Mouse (Mus musculus): Measurements from ENCODE around the gene Trrap. TPM values are rescaled to one million over a fixed set of nuclear protein-coding genes. Genes with fewer than 3 reads are reported as not detected.
A peak's percentile ranks its signal among the peaks of the same experiment; 100 is the strongest.

The Trrap gene
- polyA plus RNA-seq, 1 experiment from 2014 or later, result 20.0 TPM

DNA sequence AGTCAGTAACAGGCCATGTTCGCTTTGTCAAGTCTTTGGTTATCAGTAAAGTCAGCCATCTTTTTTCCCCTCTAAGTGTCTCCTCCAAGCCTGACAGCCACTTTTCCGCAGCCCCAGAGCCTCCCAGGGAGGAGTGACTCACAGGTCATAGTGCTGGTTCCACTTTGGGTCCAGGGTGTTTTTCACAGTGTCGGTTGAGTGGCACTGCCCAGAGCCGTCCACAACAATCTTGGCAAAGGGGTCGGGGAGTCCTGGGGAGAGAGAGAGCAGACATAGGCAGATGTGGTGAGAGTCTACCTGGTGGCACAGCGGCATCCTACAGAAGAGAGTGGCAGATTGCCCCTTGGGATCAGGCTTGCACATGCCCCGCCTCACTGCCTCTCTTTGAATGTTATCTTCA is 133.5 kb downstream of the Trrap start:
- Histone ChIP-seq H3K4me3 (ENCODE audit: low read depth, low read length) (no peak overlapping the region), H3K27me3 (replicated peaks; ENCODE audit: control insufficient read depth, insufficient read depth, low read length) (no peaks in the 10 kb centered on the region), H3K4me2 (replicated peaks; ENCODE audit: low read depth) (no peak overlapping the region), H3K9ac (ENCODE audit: low read depth, low read length) (no peak overlapping the region), H3K27ac (ENCODE audit: low read depth, low read length) (no peak overlapping the region), H3K4me1 (replicated peaks; ENCODE audit: control insufficient read depth, insufficient read depth, low read length) (no peaks in the 10 kb centered on the region), H3K9me3 (ENCODE audit: control insufficient read depth) (no peaks in the 10 kb centered on the region), H3K36me3 (ENCODE audit: control insufficient read depth, insufficient read depth) (peaks cover 30% of the 10 kb centered on the region)
- ATAC-seq, result no peak
- TF ChIP-seq CTCF (IDR thresholded peaks at IDR 0.05; ENCODE audit: low read depth), result no peak
- WGBS, result 83% methylated on average over 7 of the region's 7 CpGs

DNA sequence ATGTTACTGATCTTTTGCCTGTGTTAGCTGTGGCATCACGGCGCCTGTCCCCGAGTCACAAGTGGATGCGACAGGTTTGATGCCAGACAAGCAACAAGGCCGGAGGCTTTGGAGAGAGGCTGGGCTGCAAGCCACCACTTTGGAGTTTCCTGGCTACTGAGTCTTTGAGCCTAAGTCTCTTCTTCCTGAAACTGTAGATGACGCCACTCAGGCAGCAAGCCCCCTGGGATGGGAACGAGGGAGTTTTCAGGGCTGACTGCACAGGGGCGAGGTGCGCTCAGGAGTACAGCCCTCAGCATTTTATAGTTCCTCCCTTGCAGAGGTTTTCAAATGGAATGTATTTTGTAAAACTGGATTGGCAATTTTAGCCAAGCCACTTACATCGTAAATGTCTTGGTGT is 134.3 kb downstream of the Trrap start:
- Histone ChIP-seq H3K9ac (ENCODE audit: low read depth, low read length) (no peak overlapping the region), H3K4me2 (replicated peaks; ENCODE audit: low read depth) (no peak overlapping the region), H3K27ac (ENCODE audit: low read depth, low read length) (no peak overlapping the region), H3K9me3 (ENCODE audit: control insufficient read depth) (no peaks in the 10 kb centered on the region), H3K4me3 (ENCODE audit: low read depth, low read length) (no peak overlapping the region), H3K4me1 (replicated peaks; ENCODE audit: control insufficient read depth, insufficient read depth, low read length) (no peaks in the 10 kb centered on the region), H3K27me3 (replicated peaks; ENCODE audit: control insufficient read depth, insufficient read depth, low read length) (no peaks in the 10 kb centered on the region), H3K36me3 (ENCODE audit: control insufficient read depth, insufficient read depth) (peaks cover 27% of the 10 kb centered on the region)
- no peak for TF ChIP-seq CTCF (IDR thresholded peaks at IDR 0.05; ENCODE audit: low read depth)
- 81% methylated on average over 10 of the region's 10 CpGs for WGBS
- no peak for ATAC-seq

DNA sequence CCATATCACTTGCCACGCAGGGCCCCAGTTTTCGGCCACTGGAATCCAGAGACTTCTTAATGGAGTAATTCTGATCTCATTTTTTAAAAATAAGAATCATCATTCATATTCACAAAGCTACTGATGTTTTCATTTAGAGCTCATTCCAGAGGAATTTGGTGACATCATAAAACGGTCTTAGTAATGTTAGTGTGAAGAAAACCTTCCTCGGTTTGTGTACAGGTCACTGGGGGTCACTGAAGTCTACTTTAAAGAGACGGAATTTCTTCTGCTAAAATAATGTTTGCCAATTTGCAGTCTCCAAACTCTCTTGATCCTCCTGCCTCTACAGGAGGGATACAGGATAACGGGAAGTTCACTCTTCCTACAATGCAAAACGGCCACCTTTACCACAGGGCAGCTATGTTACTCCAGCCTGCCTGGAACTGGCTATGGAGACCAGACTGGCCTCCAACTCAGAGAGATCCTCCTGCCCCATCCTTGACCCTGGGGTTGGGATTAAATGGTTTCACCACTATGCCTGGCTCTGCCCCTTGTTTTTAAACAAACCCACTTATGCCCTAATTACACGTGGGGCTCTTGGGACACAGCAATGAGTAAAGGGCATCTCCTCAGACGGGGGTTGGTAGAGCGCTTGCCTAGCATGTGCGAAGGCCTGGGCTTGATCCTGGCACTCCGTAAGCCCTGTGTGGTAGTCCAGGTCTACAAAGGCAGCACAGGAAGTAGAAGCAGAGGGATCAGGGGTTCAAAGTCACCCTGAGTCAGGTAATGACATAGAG is 137.0 kb downstream of the Trrap start:
- Histone ChIP-seq H3K27ac (ENCODE audit: low read depth, low read length) (no peak overlapping the region), H3K9ac (ENCODE audit: low read depth, low read length) (no peak overlapping the region), H3K4me3 (ENCODE audit: low read depth, low read length) (no peak overlapping the region), H3K4me1 (replicated peaks; ENCODE audit: control insufficient read depth, insufficient read depth, low read length) (no peaks in the 10 kb centered on the region), H3K36me3 (ENCODE audit: control insufficient read depth, insufficient read depth) (peaks cover 12% of the 10 kb centered on the region; the same call in 1 of the 2 replicates), H3K27me3 (replicated peaks; ENCODE audit: control insufficient read depth, insufficient read depth, low read length) (no peaks in the 10 kb centered on the region), H3K4me2 (replicated peaks; ENCODE audit: low read depth) (no peak overlapping the region), H3K9me3 (ENCODE audit: control insufficient read depth) (no peaks in the 10 kb centered on the region)
- no peak for ATAC-seq
- TF ChIP-seq CTCF (IDR thresholded peaks at IDR 0.05; ENCODE audit: low read depth), result no peak
- 68% methylated on average over 12 of the region's 12 CpGs for WGBS

DNA sequence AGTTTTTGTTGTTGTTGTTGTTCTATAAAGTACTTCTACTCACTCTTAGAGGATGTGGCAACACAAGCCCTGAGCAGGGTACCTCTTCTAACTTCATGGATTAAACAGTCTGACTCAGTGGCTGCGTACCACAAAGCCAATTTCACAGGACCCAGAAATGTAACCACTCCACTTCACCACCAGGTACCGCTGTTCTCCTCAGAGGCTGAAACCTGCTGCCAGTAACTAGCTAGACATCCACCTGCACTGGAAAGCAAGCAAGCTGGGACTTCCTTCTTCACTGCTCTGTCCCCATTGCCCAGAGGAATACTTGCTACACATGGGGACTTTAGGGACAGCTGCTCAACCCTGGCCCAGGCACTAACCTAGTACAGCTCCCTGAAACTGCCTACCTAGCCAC is 140.1 kb downstream of the Trrap start:
- Histone ChIP-seq H3K4me3 (ENCODE audit: low read depth, low read length) (no peak overlapping the region), H3K9me3 (ENCODE audit: control insufficient read depth) (no peaks in the 10 kb centered on the region), H3K36me3 (ENCODE audit: control insufficient read depth, insufficient read depth) (0 out of 2 replicates have a peak, but pooled peaks cover 7% of the 10 kb centered on the region), H3K9ac (ENCODE audit: low read depth, low read length) (no peak overlapping the region), H3K27ac (ENCODE audit: low read depth, low read length) (no peak overlapping the region), H3K4me2 (replicated peaks; ENCODE audit: low read depth) (no peak overlapping the region), H3K27me3 (replicated peaks; ENCODE audit: control insufficient read depth, insufficient read depth, low read length) (no peaks in the 10 kb centered on the region), H3K4me1 (replicated peaks; ENCODE audit: control insufficient read depth, insufficient read depth, low read length) (peaks cover 5% of the 10 kb centered on the region)
- peak; percentile 77 for TF ChIP-seq CTCF (IDR thresholded peaks at IDR 0.05; ENCODE audit: low read depth)
- WGBS, result 71% methylated on average over 2 of the region's 2 CpGs
- no peak for ATAC-seq

Small RNA genes lying within 50 kb of the gene (microRNA-seq; reads per million reads assigned to microRNA genes)
- not detected for gene Mir7039

Other genes with a start within 250 kb of the Trrap start
- gene Nptx2, start 221.8 kb upstream of the Trrap start, polyA plus RNA-seq (2015; fragmentation: Nextera tagmentation; extraction: Ambion mirVana), result 2.0 and 2.2 TPM in 2 replicates
- 2.4 and 2.9 TPM in 2 replicates for gene Tmem130, start 5.9 kb upstream of the Trrap start, polyA plus RNA-seq (2015; fragmentation: Nextera tagmentation; extraction: Ambion mirVana)
- 7.4 and 8.2 TPM in 2 replicates for gene Smurf1, start 198.1 kb downstream of the Trrap start, polyA plus RNA-seq (2015; fragmentation: Nextera tagmentation; extraction: Ambion mirVana)

Measured in intestine, postnatal 0 days (tissue).